Mouse (Mus musculus): ENCODE data around the gene Kbtbd6.

GRCm38 (mm10) chr14:79460988-79461387 lies 9.4 kb downstream of the Kbtbd6 start:
- TF ChIP-seq POLR2A (IDR thresholded peaks at IDR 0.05; ENCODE audit: borderline replicate concordance, control insufficient read depth, low read depth, low read length) (no peak), CTCF (IDR thresholded peaks at IDR 0.05; ENCODE audit: control insufficient read depth, insufficient read depth, low read length) (no peak)
